Mouse (Mus musculus) B cell, adult 62 days (primary cell): ENCODE data around the gene Adss. TPM values are rescaled to one million over a fixed set of nuclear protein-coding genes. Genes with fewer than 3 reads are reported as not detected.

Source experiments
- total RNA-seq: library from RNA; stranded (reverse); gene quantifications from 4 replicates; pipeline ENCODE4 v1.2.4, GENCODE M21; 2023

Gene Adss
- total RNA-seq, result 59.8 to 63.2 TPM (median 62.0 TPM) in 4 replicates

GRCm38 (mm10) chr1:177796193-177796939 is at the start of gene Adss:
Gene Adss (minus strand): TSS chr1:177796511.

GRCm38 (mm10) chr1:177729043-177730024 is 67.0 kb downstream of the Adss start, which contains the start of gene 1700016C15Rik:
Gene 1700016C15Rik (plus strand): TSS chr1:177729814.

Other genes with a start within 250 kb of the Adss start
- not detected in 4 replicates for gene 1700016C15Rik, start 66.7 kb downstream of the Adss start, total RNA-seq
- 0.16 to 0.49 TPM (median 0.39 TPM) in 4 replicates for gene Catspere2, start 186.9 kb upstream of the Adss start, total RNA-seq